Mouse (Mus musculus) heart, adult 2 months (tissue): ENCODE results near the gene Tubd1. TPM values are rescaled to one million over a fixed set of nuclear protein-coding genes. Genes with fewer than 3 reads are reported as not detected.

ENCODE experiments used
- DNase-seq, 2 experiments: peaks; one replicate each; pipeline ENCODE4 v3.0.0; 2021
- H3K27ac ChIP-seq: fragments of 200-600 bp; 2 replicates; pipeline ENCODE4 v1.8.1; 2022
- H3K27me3 ChIP-seq: fragments of 200-500 bp; 2 replicates; pipeline ENCODE4 v1.6.1; 2012; ENCODE audit warnings: mild to moderate bottlenecking, low read length, inconsistent platforms, mixed read lengths; ENCODE audit not compliant: control insufficient read depth, insufficient read depth
- H3K36me3 ChIP-seq: fragments of 200-500 bp; 2 replicates; pipeline ENCODE4 v1.6.1; 2012; ENCODE audit warnings: low read length, inconsistent platforms; ENCODE audit not compliant: control insufficient read depth, insufficient read depth
- H3K4me1 ChIP-seq: fragments of 200-500 bp; 2 replicates; pipeline ENCODE4 v1.6.1; 2011; ENCODE audit warnings: low read length; ENCODE audit not compliant: control insufficient read depth, insufficient read depth
- H3K4me3 ChIP-seq: fragments of 200-600 bp; 2 replicates; pipeline ENCODE4 v1.8.1; 2022
- H3K79me2 ChIP-seq: fragments of 200-500 bp; replicated peaks from 2 replicates; pipeline ENCODE4 v1.6.1; 2012; ENCODE audit warnings: mild to moderate bottlenecking, inconsistent platforms, low read length, moderate library complexity, mixed read lengths; ENCODE audit not compliant: control insufficient read depth, insufficient read depth
- H3K9ac ChIP-seq: fragments of 200-500 bp; 2 replicates; pipeline ENCODE4 v1.6.1; 2012; ENCODE audit warnings: low read depth, mild to moderate bottlenecking, control low read depth, inconsistent platforms, low read length, mixed read lengths
- CTCF ChIP-seq: fragments of 200-600 bp; IDR thresholded peaks from 2 replicates; pipeline ENCODE4 v1.8.1; 2022; ENCODE audit warnings: antibody characterized with exemption, mild to moderate bottlenecking, moderate library complexity
- EP300 ChIP-seq: fragments of 200-500 bp; IDR thresholded peaks from 2 replicates; pipeline ENCODE4 v1.6.1; 2011; ENCODE audit warnings: low read depth, low read length, control low read depth; ENCODE audit not compliant: insufficient read depth
- POLR2A ChIP-seq: fragments of 200-500 bp; IDR thresholded peaks from 2 replicates; pipeline ENCODE4 v1.6.1; 2011; ENCODE audit warnings: mild to moderate bottlenecking, low read depth, low read length, control low read depth; ENCODE audit not compliant: insufficient read depth
- WGBS: fragments of 180-500 bp; shearing (Covaris S2); methylation state at CpG from one replicate; pipeline ENCODE4 v1.1.7; 2018; 5-methylcytosine and 5-hydroxymethylcytosine counted together
- intact Hi-C: fragments of 180-260 bp; cut with DNase I; formaldehyde crosslinking; loops from one replicate; pipeline ENCODE4 v1.15.1; 2025
- polyA plus RNA-seq: library from polyadenylated mRNA; depleted of rRNA; stranded (reverse); fragments of >200 nt; gene quantifications from 2 replicates; pipeline ENCODE4 v1.2.3, GENCODE M21; 2012
- total RNA-seq, 2 experiments: library from RNA; stranded (reverse); gene quantifications; 2 replicates each; pipeline ENCODE4 v1.2.3; 2021

The Tubd1 gene
- total and polyA plus RNA-seq, 3 experiments = 4.7 to 6.2 (median 5.7) TPM

DNA sequence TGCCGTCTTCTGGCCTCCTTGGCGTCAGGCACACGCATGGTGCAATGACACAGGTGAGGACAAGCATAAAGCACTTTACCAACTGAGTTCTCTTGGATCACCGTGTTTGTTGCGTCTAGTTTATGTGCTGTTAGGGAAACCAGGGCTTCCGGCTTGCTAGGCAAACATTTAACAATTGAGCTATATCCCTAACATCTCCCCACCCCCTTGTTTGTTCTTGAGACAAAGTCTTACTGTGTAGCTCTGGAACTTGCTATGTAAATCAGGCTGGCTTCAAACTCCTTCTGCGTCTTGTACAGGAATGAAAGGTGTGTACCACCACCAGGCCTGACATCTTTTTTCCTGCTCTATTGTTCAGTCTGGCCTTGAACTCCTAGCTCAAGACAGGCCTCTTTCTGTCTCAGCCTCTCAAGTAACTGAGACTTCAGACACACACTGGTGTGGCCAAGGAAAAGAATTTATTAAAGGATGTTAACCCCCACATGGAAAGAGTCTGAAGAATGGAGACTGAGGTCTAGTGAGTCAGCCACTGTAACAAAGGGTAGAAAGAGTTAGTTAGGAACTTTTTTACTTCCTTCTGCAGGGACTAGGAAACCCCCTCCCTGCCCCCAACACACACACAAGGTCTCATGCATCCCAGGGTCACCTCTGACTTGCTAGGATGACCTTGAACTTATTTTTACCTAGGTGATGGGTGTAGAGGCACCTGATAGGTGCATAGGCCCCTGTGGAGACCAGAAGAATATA is 31.0 kb downstream of the Tubd1 start:
- Histone ChIP-seq H3K4me1 (peaks cover 26% of the 10 kb centered on the region), H3K36me3 (no peaks in the 10 kb centered on the region), H3K27ac (no peak overlapping the region), H3K4me3 (no peak overlapping the region), H3K9ac (no peak overlapping the region), H3K79me2 (no peaks in the 10 kb centered on the region), H3K27me3 (no peaks in the 10 kb centered on the region)
- DNase-seq = no peak
- intact Hi-C loops = no loop called here
- 78% methylated on average over 7 of the region's 7 CpGs for WGBS
- TF ChIP-seq POLR2A = no peak
- no peak for TF ChIP-seq CTCF
- TF ChIP-seq EP300 = no peak

DNA sequence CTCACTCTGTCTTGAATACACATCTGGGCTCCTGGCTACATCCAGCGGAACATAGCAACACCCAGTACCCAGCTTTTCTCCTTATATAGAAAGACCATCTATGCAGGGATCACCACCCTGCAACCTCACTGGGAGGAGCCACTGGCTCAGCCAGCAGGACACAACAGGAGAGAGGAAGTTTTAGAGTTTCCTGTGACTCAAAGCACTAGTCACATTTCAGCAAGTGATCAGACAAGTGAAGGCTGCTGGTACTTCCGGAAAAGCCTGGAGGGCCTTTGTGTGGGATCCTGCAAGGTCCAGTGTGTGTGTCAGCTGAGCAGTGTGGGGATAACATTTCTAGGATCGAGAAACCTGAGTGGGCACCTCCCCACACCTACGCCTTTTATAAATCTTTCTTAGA is 32.4 kb downstream of the Tubd1 start:
- DNase-seq = peak in 1 of 2 experiments; percentile 73
- WGBS = 38% methylated on average over 4 of the region's 4 CpGs
- peak overlapping the region; percentile 97 for H3K27ac ChIP-seq
- H3K79me2 ChIP-seq = no peaks in the 10 kb centered on the region
- TF ChIP-seq EP300 (0 out of 2 replicates have a peak, but pooled peaks have one; percentile 54), CTCF (no peak), POLR2A (peak; percentile 63)
- H3K4me3 ChIP-seq = no peak overlapping the region
- H3K9ac ChIP-seq = no peak overlapping the region
- intact Hi-C loops = no loop called here
- no peaks in the 10 kb centered on the region for H3K36me3 ChIP-seq
- H3K27me3 ChIP-seq = no peaks in the 10 kb centered on the region
- peaks cover 31% of the 10 kb centered on the region for H3K4me1 ChIP-seq

DNA sequence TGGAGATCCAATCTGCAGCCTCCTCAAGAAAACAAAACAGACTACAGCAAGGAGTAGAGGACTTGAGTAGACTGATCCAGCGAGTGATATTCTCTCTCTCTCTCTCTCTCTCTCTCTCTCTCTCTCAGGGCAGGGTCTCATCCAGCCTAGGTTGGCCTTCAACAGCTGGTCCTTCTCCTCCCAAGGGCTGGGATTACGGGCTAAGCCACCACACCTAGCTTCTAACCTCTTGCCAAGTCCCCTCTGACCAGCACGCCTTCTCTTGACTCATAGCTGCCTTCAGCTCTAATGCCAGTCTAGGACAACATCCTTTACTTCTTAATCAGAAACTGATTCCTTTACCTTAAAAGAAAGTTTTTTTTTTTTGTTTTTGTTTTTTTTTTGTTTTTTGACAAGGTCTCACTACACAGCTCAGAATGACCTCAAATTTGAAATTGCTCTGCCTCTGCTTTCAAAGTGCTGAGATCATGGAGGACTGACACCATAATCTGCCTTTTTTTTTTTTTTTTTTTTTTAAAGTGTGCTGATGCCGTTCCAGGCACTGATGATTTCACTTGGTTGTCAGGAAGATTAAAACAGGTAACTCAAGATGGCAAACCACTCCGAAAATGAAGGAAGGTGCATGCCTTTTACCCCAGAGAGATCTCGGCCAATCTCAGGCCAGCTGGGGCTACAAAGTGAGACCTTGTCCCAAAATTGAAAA is 33.5 kb downstream of the Tubd1 start:
- DNase-seq = no peak
- Histone ChIP-seq H3K36me3 (no peaks in the 10 kb centered on the region), H3K27me3 (no peaks in the 10 kb centered on the region), H3K9ac (no peak overlapping the region), H3K27ac (peak overlapping the region; percentile 97), H3K4me1 (peaks cover 31% of the 10 kb centered on the region), H3K79me2 (no peaks in the 10 kb centered on the region), H3K4me3 (no peak overlapping the region)
- TF ChIP-seq EP300 (no peak), CTCF (no peak), POLR2A (no peak)
- 52% methylated on average over 6 of the region's 6 CpGs for WGBS
- intact Hi-C loops = no loop called here

DNA sequence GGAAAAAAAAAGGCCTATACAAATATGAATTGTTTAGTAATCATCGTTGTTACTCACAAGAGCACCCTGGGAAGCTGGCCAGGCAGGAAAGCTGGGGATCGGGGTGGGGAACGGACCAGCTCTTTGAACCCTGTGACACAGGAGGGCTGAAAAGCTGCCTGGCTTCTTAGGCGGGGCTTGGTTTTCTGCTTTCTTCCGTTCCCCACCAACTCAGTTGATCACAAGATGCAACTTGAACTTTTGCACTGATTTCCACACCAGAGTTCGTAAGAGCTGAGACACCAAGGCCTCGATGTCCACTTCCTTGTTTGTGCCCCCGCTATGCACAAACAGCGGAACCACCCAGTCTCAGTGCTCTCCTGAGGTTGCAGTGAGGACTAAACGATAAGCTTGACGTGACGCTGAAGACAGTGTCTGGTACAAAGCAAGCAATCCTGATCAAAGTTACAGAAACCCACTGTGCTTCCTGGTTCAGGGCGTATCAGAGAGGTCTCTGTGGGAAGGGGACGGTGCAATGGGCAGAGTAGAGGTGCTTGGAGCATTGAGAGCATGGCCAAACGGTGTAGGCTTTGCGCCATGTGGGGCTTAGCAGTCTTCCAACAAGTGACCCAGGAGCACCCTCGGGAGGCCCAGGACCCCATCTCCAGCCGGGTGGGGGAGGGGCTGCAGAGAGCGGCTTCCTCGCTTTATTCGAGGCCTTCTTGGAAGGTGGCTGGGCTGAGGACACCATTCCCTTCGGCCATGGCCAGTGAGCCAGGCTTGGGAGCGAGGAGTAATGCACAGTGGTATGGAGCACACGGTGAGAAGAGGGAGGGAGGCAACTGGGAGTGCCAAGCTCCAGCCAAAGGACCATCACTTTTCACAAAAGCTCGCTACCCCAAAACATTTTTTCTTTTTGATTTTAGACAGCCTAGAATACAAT is 34.3 kb downstream of the Tubd1 start:
- Histone ChIP-seq H3K4me1 (peaks cover 31% of the 10 kb centered on the region), H3K27me3 (no peaks in the 10 kb centered on the region), H3K36me3 (no peaks in the 10 kb centered on the region), H3K27ac (peak overlapping the region; percentile 97), H3K9ac (0 out of 2 replicates have a peak overlapping the region, but pooled peaks have one; percentile 15), H3K79me2 (no peaks in the 10 kb centered on the region), H3K4me3 (peak overlapping the region; percentile 3; the same call in 1 of the 2 replicates)
- intact Hi-C loops = no loop called here
- TF ChIP-seq POLR2A = 0 out of 2 replicates have a peak, but pooled peaks have one; percentile 53
- TF ChIP-seq EP300 = 0 out of 2 replicates have a peak, but pooled peaks have one; percentile 53
- no peak for TF ChIP-seq CTCF
- 45% methylated on average over 25 of the region's 25 CpGs for WGBS
- DNase-seq = peak; percentile 73 to 85

DNA sequence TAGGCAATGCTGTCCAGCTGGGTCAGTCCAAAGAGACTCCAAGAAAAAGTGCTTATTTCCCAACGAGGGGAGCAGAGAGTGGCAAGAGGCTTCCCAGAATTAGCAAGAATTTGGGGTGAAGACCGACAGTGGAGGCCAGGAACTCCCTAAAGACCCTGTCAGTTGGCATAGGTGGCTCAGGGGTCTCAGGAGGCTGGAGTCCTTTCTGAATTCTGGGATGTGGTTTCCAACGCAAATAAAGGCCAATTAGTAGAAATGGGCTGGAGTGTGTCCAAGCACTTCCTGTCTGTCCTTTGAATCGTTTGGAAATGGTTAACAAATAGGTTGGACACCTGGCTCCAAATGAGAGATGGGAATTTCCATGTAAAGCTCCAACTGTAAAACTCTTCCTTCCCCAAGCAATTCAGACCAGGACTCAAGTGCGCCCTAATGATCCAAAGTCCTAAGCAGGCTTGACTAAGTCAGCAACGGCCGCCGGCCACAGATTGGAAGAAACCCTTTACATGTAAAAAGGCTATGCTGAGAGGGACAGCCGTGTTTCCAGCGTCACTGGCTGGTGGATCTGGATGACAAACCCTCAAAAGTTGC is 35.0 kb downstream of the Tubd1 start:
- no peak overlapping the region for H3K9ac ChIP-seq
- H3K36me3 ChIP-seq = peaks cover 2% of the 10 kb centered on the region
- intact Hi-C loops = no loop called here
- DNase-seq = no peak
- peaks cover 31% of the 10 kb centered on the region for H3K4me1 ChIP-seq
- 51% methylated on average over 10 of the region's 10 CpGs for WGBS
- no peaks in the 10 kb centered on the region for H3K27me3 ChIP-seq
- H3K27ac ChIP-seq = peak overlapping the region; percentile 97
- no peaks in the 10 kb centered on the region for H3K79me2 ChIP-seq
- no peak overlapping the region for H3K4me3 ChIP-seq
- TF ChIP-seq EP300 = no peak
- TF ChIP-seq CTCF = no peak
- no peak for TF ChIP-seq POLR2A
